Mouse (Mus musculus) bone marrow macrophage, adult 2 months (primary cell): ENCODE measurements at regions not wholly inside any gene's neighbourhood (a gene's known extent, or its start where the extent isn't known, plus 50 kb on each side); places are given as distances from the start of the nearest gene placed in this dataset.

Source experiments
- CTCF ChIP-seq: IDR thresholded peaks from 2 replicates; pipeline ENCODE4 v1.5.1; 2012; ENCODE audit warnings: low read depth, mild to moderate bottlenecking, low read length, moderate library complexity
- POLR2A ChIP-seq: IDR thresholded peaks from 2 replicates; pipeline ENCODE4 v1.6.1; 2012; ENCODE audit warnings: mild to moderate bottlenecking, low read depth, low read length, borderline replicate concordance

DNA sequence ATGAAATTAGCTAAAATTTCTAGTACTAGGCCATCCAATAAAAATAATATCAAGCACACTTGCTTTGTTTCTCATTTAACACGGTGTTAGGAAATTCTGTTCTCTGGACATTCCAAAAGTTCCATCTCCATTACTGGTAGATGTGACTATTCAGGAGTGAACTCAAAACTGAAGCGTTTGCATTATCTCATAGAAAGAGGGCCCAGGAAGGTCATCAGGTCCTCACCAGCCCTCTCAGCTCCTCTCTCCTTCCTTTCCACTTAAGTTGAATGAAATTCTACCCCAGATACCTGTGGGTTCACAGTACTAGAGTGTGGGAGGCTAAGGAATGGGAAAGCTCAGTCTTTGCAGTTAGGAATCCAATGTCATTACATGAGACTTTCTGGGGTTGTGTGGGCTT lies 185.2 kb upstream of the Adgrl4 start:
- no peak for TF ChIP-seq POLR2A
- TF ChIP-seq CTCF, result no peak
